Comparison of ENCODE assay signal across 19 mouse cellular contexts in the genomic region with DNA sequence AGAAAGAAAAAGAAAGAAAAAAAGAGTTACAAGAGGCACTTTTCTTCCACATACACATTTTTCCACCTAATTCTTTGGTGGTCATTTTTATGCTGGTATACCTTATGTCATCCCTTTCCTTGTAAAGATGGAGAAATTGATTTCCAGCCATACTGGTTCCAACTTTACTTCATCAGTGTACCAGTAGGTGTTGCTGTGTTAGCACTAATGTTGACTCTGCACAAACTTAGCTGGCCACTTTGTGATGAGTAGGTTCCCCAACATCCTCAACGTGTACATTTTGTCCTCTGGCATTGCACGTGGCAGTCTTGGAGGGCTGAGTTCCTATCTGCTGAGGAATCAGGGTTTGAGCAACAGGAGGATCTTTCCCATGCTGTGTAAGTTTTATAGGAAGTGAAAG.
DNase-seq lines count a peak whose midpoint lies in the region; ATAC-seq and TF ChIP-seq lines count a peak whose summit lies in the region.
"Had no signal": no experiment of that assay in that cellular context is flagged by ENCODE, and none has a peak within 500 bp of the region (broad histone marks: within the 10 kb centered on the region; RNA-seq: fewer than 3 reads in every experiment).

No protein-coding gene starts in this region.

- H3K9ac ChIP-seq in heart, postnatal 0 days (replicated peaks; ENCODE audit: low read depth, low read length), result no peak overlapping the region
- no peak overlapping the region for H3K9ac ChIP-seq in liver, postnatal 0 days (replicated peaks)
- no peak overlapping the region for H3K9ac ChIP-seq in liver, embryonic 12.5 days
- no peak overlapping the region for H3K9ac ChIP-seq in stomach, postnatal 0 days (ENCODE audit: low read length)
- H3K9ac ChIP-seq: heart, embryonic 15.5 days had no signal

- H3K36me3 ChIP-seq in heart, postnatal 0 days (replicated peaks; ENCODE audit: control insufficient read depth, insufficient read depth, low read length), result no peaks in the 10 kb centered on the region
- no peaks in the 10 kb centered on the region for H3K36me3 ChIP-seq in liver, postnatal 0 days (replicated peaks; ENCODE audit: insufficient read depth, low read length)
- no peaks in the 10 kb centered on the region for H3K36me3 ChIP-seq in liver, embryonic 12.5 days
- H3K36me3 ChIP-seq in stomach, postnatal 0 days (ENCODE audit: control insufficient read depth, insufficient read depth, low read length), result no peaks in the 10 kb centered on the region
- H3K36me3 ChIP-seq: forebrain, embryonic 10.5 days; heart, embryonic 15.5 days had no signal

- H3K4me2 ChIP-seq in heart, postnatal 0 days (ENCODE audit: low read depth, low read length), result no peak overlapping the region
- no peak overlapping the region for H3K4me2 ChIP-seq in liver, postnatal 0 days (ENCODE audit: low read depth, low read length)
- no peak overlapping the region for H3K4me2 ChIP-seq in liver, embryonic 12.5 days
- H3K4me2 ChIP-seq in stomach, postnatal 0 days (replicated peaks; ENCODE audit: low read depth), result no peak overlapping the region
- H3K4me2 ChIP-seq: heart, embryonic 15.5 days had no signal

- ATAC-seq in heart, postnatal 0 days (ENCODE audit: insufficient read depth, low read depth), result no peak
- ATAC-seq in liver, postnatal 0 days, result no peak
- no peak for ATAC-seq in liver, embryonic 12.5 days
- ATAC-seq in stomach, postnatal 0 days (ENCODE audit: low FRiP score, low TSS enrichment), result no peak
- ATAC-seq: activated CD4-positive, CD25-positive, alpha-beta regulatory T cell, adult 4 months; inflammation-experienced regulatory T-cells, adult 6 months had no signal

- TF ChIP-seq EP300 in heart, postnatal 0 days (IDR thresholded peaks at IDR 0.05; ENCODE audit: low read depth), result no peak
- TF ChIP-seq EP300 in liver, postnatal 0 days (IDR thresholded peaks at IDR 0.05; ENCODE audit: low read depth), result no peak
- TF ChIP-seq EP300 in stomach, postnatal 0 days (optimal IDR thresholded peaks at IDR 0.05), result no peak

- no peak for DNase-seq in heart, postnatal 0 days (ENCODE audit: low spot score)
- no peak for DNase-seq in heart, postnatal 36 days
- no peak for DNase-seq in liver, postnatal 0 days
- peak; percentile 9 for DNase-seq in urinary bladder, postnatal 14 days (ENCODE audit: low spot score)
- no peak for DNase-seq in urinary bladder, postnatal 25 days (ENCODE audit: low spot score)
- no peak for DNase-seq in stomach, postnatal 0 days (ENCODE audit: low spot score)
- DNase-seq in spleen, postnatal 36 days (ENCODE audit: low spot score in 2 of 2), result no peak
- DNase-seq: adrenal gland, postnatal 10 days; cerebellum, adult 9-11 months; layer of hippocampus, postnatal 36 days; left cerebral cortex, postnatal 4 days; liver; right cerebral cortex, postnatal 4 days; thymus, postnatal 25 days had no signal

- no peaks in the 10 kb centered on the region for H3K9me3 ChIP-seq in heart, postnatal 0 days (replicated peaks; ENCODE audit: control insufficient read depth, low read length)
- no peaks in the 10 kb centered on the region for H3K9me3 ChIP-seq in liver, postnatal 0 days (ENCODE audit: low read length)
- no peaks in the 10 kb centered on the region for H3K9me3 ChIP-seq in liver, embryonic 12.5 days (replicated peaks)
- H3K9me3 ChIP-seq in stomach, postnatal 0 days (ENCODE audit: control insufficient read depth, low read length), result no peaks in the 10 kb centered on the region
- H3K9me3 ChIP-seq: forebrain, embryonic 10.5 days; heart, embryonic 15.5 days had no signal

- no peak overlapping the region for H3K27ac ChIP-seq in heart, postnatal 0 days (ENCODE audit: low read depth)
- no peak overlapping the region for H3K27ac ChIP-seq in liver, postnatal 0 days (ENCODE audit: low read depth)
- no peak overlapping the region for H3K27ac ChIP-seq in liver, embryonic 12.5 days
- H3K27ac ChIP-seq in stomach, postnatal 0 days (replicated peaks), result no peak overlapping the region
- H3K27ac ChIP-seq: forebrain, embryonic 10.5 days; heart, embryonic 15.5 days had no signal

- no peak overlapping the region for H3K4me3 ChIP-seq in heart, postnatal 0 days (ENCODE audit: low read depth, low read length)
- no peak overlapping the region for H3K4me3 ChIP-seq in liver, postnatal 0 days (ENCODE audit: low read depth, low read length)
- H3K4me3 ChIP-seq in liver, embryonic 12.5 days, result no peak overlapping the region
- no peak overlapping the region for H3K4me3 ChIP-seq in stomach, postnatal 0 days (ENCODE audit: low read depth, low read length)
- H3K4me3 ChIP-seq: forebrain, embryonic 10.5 days; heart, embryonic 15.5 days had no signal

- no peaks in the 10 kb centered on the region for H3K4me1 ChIP-seq in heart, postnatal 0 days (ENCODE audit: control insufficient read depth, insufficient read depth)
- H3K4me1 ChIP-seq in liver, postnatal 0 days (ENCODE audit: insufficient read depth), result no peaks in the 10 kb centered on the region
- no peaks in the 10 kb centered on the region for H3K4me1 ChIP-seq in liver, embryonic 12.5 days
- H3K4me1 ChIP-seq in stomach, postnatal 0 days (replicated peaks; ENCODE audit: control insufficient read depth, insufficient read depth), result no peaks in the 10 kb centered on the region
- H3K4me1 ChIP-seq: forebrain, embryonic 10.5 days; heart, embryonic 15.5 days had no signal

- WGBS in heart, postnatal 0 days, result 19% methylated on average over 2 of the region's 2 CpGs
- 33% methylated on average over 2 of the region's 2 CpGs for WGBS in liver, postnatal 0 days (ENCODE audit: insufficient replicate concordance)
- WGBS in liver, embryonic 12.5 days (ENCODE audit: insufficient replicate concordance), result 21% methylated on average over 2 of the region's 2 CpGs
- 20% methylated on average over 2 of the region's 2 CpGs for WGBS in stomach, postnatal 0 days

- intact Hi-C loops in heart, postnatal 36 days (cut with DNase I), result no loop called here

- H3K27me3 ChIP-seq in heart, postnatal 0 days (ENCODE audit: control insufficient read depth, insufficient read depth, low read length), result no peaks in the 10 kb centered on the region
- H3K27me3 ChIP-seq in liver, postnatal 0 days (ENCODE audit: insufficient read depth, low read length), result no peaks in the 10 kb centered on the region
- no peaks in the 10 kb centered on the region for H3K27me3 ChIP-seq in liver, embryonic 12.5 days (replicated peaks)
- H3K27me3 ChIP-seq in stomach, postnatal 0 days (ENCODE audit: control insufficient read depth, insufficient read depth, low read length), result no peaks in the 10 kb centered on the region
- H3K27me3 ChIP-seq: heart, embryonic 15.5 days had no signal

- peak; percentile 51 for TF ChIP-seq CTCF in heart, postnatal 0 days (IDR thresholded peaks at IDR 0.05; ENCODE audit: low read depth)
- TF ChIP-seq CTCF in liver, postnatal 0 days (IDR thresholded peaks at IDR 0.05; ENCODE audit: low read depth), result peak; percentile 26; the same call in 1 of the 2 replicates
- peak; percentile 49 for TF ChIP-seq CTCF in stomach, postnatal 0 days (IDR thresholded peaks at IDR 0.05; ENCODE audit: low read depth)
